Mouse (Mus musculus) liver, postnatal 0 days (tissue): ENCODE measurements around the gene Tedc1.

Experiments
- CTCF ChIP-seq: sonication (generic); IDR thresholded peaks from 2 replicates; pipeline ENCODE4 v1.5.1; 2016; ENCODE audit warnings: antibody characterized with exemption, low read depth
- EP300 ChIP-seq: IDR thresholded peaks from 2 replicates; pipeline ENCODE4 v1.6.1; 2016; ENCODE audit warnings: antibody characterized with exemption, low read depth, mild to moderate bottlenecking

- TF ChIP-seq CTCF (peak; percentile 46; the same call in 1 of the 2 replicates), EP300 (no peak)
Measured at GRCm38 (mm10) chr12:113139908-113140615, 16.2 kb upstream of the Tedc1 start, which contains the start of gene Crip2.
